Mouse (Mus musculus) liver, embryonic 14.5 days (tissue): ENCODE measurements at regions not wholly inside any gene's neighbourhood (a gene's known extent, or its start where the extent isn't known, plus 50 kb on each side); places are given as distances from the start of the nearest gene placed in this dataset.

Source experiments
- CTCF ChIP-seq: IDR thresholded peaks from 2 replicates; pipeline ENCODE4 v1.5.1; 2016; ENCODE audit warnings: antibody characterized with exemption, low read depth, control low read depth
- EP300 ChIP-seq: IDR thresholded peaks from 2 replicates; pipeline ENCODE4 v1.6.1; 2016; ENCODE audit warnings: antibody characterized with exemption, low read depth

GRCm38 (mm10) chr17:27261981-27262380 is 57.7 kb upstream of the Lemd2 start:
- no peak for TF ChIP-seq CTCF
- TF ChIP-seq EP300, result no peak
